Mouse (Mus musculus) embryonic stem cell, embryonic (primary cell): Measurements from ENCODE around the gene Hsh2d.

ENCODE experiments used
- CTCF ChIA-PET, 4 experiments: fragments of 300-600 bp in 2 of 4; fragments of 350-600 bp in 2 of 4; sonication (Branson Sonifier 250); formaldehyde crosslinking; loops; one replicate each; lab custom pipeline; 2022; ENCODE audit warnings: inconsistent platforms in 2 of 4; lab: Charles Lee
- POLR2A ChIA-PET, 4 experiments: fragments of 300-600 bp in 2 of 4; fragments of 350-600 bp in 2 of 4; sonication (Branson Sonifier 250); formaldehyde crosslinking; loops; one replicate each; lab custom pipeline; 2022; ENCODE audit warnings: antibody characterized with exemption in 4 of 4, inconsistent platforms in 1 of 4; lab: Charles Lee

Gene Hsh2d

DNA sequence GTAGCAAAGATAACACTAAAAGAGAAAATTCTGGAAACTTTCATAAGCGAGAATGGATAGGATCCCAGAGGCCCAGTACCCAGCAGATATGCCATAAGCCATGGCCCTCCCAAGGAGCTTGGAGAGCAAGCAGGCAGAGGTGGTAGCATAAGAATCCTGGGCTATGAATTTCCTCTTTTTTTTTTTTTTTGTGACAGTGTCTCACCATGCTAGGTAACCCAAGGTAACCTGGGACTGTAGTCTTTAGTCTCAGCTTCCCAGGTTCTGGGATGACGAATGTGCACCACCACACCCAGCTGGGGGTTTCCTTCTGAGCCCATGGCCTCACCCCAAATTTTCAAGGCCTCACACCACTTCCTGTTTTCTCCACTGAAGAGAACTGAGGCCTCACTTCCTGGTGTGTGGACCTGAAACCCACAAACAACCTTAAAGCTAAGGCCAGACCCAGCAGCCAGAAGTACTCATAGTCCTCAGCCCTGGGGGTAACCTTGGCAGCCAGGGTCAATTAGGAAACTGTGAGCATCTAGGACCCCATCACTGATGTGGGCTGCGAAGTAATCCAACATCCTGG, 20.3 kb upstream of the Hsh2d start:
- ChIA-PET POLR2A (interaction anchor here in 2 of 4 experiments (0.9 to 2.2 kb wide), 5 partner anchors 21 to 206 kb away, joined by 3 to 10 read pairs (median 5); partner anchors contain the start of gene Fam32a (in 1 of the 2)), CTCF (no interaction called here)

DNA sequence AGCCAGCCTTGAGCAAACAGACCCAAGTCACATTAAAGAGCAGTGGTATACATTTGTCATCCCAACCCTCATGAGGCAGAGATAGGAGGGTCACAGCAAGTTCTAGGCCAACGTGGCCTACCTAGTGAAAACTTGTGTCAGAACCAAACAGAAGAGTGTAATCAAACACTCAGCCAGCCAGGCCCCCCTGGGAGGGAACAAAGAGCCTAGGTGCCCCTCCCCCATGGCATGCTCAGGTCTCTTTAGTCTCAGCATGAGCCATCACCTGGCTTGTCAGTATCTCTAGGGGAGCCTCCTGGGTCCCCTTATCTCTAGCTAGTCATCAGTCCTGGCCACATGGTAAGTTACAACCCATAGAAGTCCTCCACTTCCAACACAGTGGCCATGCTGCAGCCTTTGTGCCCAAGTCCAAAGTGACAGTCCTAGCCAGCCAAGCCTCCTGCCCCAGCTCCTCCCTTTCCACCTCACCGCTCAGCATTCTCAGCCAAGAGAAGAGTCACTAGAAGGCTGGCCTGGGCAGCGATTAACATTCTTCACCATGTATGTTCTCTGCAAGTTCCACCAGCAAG, 19.7 kb upstream of the Hsh2d start:
- POLR2A ChIA-PET = interaction anchor here in 3 of 4 experiments (0.6 to 2.2 kb wide), 8 partner anchors 13 to 206 kb away, joined by 3 to 10 read pairs (median 4); partner anchors contain the start of genes Fam32a (in 1 of the 3) and Hsh2d (in 1 of the 3)

DNA sequence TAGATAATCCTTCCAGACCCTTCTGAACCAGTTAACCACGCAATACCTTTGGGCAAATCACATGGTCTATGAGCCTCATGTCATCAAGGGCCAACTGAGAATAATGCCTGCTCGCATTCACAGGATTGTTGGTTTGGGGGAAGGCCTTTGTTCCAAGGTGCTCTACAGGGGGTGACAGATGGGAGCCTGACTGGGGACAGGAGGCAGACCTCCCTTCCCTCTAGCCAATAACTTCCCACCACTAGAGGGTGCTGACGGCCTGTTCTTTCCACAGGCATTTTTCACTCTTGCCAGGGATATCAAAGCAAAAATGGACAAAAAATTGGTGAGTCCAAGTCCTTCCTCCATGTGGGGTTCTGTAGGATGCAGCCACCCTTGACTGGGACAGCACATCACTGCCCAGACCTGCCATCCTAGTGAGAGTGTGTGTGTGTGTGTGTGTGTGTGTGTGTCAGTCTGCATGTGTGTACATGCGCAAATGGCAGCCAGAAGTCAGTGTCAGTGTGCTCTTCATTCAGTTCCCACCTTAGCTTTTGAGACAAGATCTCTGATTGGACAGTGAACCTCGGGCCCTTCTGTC, 12.0 kb upstream of the Hsh2d start:
- CTCF ChIA-PET = interaction anchor here in 3 of 4 experiments (0.6 to 2.7 kb wide), 20 partner anchors 10 to 319 kb away, joined by 3 to 20 read pairs (median 4); partner anchors contain the start of genes Hsh2d (in 3 of the 3), Ap1m1 (in 2 of the 3), 1700030K09Rik (in 1 of the 3) and Calr3 (in 1 of the 3)
- POLR2A ChIA-PET = interaction anchor here in 2 of 4 experiments (0.5 to 1.5 kb wide), 5 partner anchors 19 to 251 kb away, joined by 3 to 4 read pairs (median 3); partner anchors contain the start of gene Tpm4 (in 1 of the 2)

More for the DNA sequence above, 19.7 kb upstream of the Hsh2d start:
- CTCF ChIA-PET = no interaction called here

DNA sequence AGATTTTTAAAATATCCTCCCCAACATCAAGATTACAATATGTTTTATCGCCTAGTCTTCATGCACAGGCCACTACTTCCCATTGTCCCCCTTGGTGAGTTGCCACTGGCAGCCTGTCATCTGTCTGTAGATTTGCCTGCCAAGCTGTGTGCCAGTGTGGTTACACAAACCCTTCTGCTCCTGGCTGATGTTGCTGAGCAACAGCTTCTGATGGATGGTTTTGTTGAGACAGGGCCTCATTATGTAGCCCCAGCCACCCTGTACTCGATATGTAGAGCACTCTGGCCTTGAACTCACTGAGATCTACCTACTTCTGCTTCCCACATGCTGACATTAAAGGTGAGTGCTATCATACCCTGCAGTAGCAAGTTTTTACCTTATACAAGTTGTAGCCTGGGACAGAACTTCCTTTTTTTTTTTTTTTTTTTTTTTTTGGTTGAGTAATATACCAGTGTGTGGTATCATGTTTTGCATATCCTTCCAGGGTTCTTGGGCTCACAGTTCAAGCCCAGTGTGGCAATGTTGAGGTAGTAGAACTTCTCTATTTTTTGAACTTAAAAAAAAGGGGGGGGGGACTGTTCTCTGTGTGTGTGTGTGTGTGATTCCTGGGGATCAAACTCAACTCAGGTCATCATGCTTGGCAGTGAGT, 5.8 kb upstream of the Hsh2d start:
- ChIA-PET POLR2A (interaction anchor here in 1 of 4 experiments (0.8 to 1.8 kb wide), 3 partner anchors 14 to 112 kb away, joined by 3 to 6 read pairs (median 3); no protein-coding TSS in a partner anchor), CTCF (interaction anchor here in 1 of 4 experiments (0.5 kb wide), 1 partner anchor 253 kb away, joined by 3 read pairs; no protein-coding TSS in a partner anchor)

DNA sequence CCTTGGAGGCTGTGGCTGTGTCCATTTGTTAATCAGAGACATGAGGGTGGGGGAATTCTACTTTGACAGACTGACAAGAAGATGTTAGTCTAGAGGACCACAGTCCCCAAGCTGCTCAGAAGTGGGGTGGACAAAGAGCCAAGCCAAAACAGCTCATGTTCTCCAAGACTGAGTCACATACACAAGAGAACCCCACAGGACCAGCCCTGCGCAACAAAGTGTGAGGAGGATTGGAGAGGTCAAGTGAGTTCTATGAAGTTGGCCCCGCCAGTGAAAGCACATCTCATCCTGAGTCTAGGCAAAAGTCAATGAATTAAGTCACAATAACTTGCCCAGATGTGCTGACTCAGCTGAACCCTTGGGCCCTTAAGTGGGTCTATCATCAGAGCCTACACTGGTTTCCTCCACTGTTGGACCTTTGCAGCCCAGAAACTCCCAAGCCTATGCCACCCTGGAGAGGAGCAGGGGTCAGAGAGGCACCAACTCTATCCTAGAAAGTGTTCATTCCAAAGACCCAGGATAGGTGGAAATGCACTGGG, 1.6 kb upstream of the Hsh2d start:
- ChIA-PET CTCF (interaction anchor here in 2 of 4 experiments (0.5 to 4.1 kb wide), 3 partner anchors 10 to 112 kb away, joined by 3 to 20 read pairs (median 9); no protein-coding TSS in a partner anchor), POLR2A (interaction anchor here in 2 of 4 experiments (1.1 to 2.3 kb wide), 3 partner anchors 9 to 32 kb away, joined by 3 to 8 read pairs (median 4); partner anchors contain the start of gene Fam32a (in 1 of the 2))

DNA sequence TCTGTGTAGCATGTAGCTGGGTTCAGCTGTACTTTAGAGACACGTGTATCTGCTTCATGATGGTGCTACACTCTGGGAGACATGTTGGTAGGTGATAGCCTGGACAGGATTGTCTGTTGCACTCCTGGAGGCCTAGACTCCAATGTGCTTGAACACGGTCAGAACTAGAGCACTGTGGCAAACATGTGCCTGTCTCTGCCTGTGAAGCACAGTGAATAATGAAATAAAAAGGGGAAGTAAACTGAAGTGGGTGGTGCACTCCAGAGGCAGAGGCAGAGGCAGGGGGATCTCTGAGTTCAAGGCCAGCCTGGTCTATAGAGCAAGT, 739 bp downstream of the Hsh2d start:
- ChIA-PET CTCF (interaction anchor here in 3 of 4 experiments (0.8 to 4.1 kb wide), 6 partner anchors 13 to 85 kb away, joined by 3 to 20 read pairs (median 4); no protein-coding TSS in a partner anchor), POLR2A (interaction anchor here in 2 of 4 experiments (0.6 to 2.7 kb wide), 15 partner anchors 8 to 128 kb away, joined by 3 to 10 read pairs (median 4); partner anchors contain the start of genes Cib3 (in 1 of the 2), Fam32a (in 1 of the 2) and Klf2 (in 1 of the 2))

DNA sequence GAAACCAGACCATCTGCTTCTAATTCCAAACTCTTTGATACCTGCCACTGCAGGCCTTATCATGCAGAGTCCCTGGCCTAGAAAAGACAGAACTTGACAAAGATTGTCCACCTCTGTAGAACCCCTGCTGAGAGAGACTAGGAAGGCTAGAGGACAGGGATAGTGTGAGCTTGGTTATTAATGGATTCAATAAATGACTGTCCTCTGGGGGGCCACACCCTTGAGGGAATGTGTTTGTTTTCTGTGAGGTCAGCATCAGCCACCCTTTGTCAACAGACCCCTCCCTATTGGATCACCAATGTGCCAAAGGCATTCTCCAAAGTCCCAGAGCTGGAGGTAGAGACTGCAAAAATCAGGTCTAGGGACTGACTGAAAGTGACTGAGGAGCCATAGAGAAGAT, 2.6 kb downstream of the Hsh2d start:
- POLR2A ChIA-PET = interaction anchor here in 3 of 4 experiments (0.6 to 2.1 kb wide), 12 partner anchors 37 to 148 kb away, joined by 3 to 7 read pairs (median 4); partner anchors contain the start of genes Ap1m1 (in 2 of the 3) and Klf2 (in 2 of the 3)
- CTCF ChIA-PET = interaction anchor here in 2 of 4 experiments (1.1 to 1.4 kb wide), 3 partner anchors 11 to 65 kb away, joined by 3 to 4 read pairs (median 4); no protein-coding TSS in a partner anchor

DNA sequence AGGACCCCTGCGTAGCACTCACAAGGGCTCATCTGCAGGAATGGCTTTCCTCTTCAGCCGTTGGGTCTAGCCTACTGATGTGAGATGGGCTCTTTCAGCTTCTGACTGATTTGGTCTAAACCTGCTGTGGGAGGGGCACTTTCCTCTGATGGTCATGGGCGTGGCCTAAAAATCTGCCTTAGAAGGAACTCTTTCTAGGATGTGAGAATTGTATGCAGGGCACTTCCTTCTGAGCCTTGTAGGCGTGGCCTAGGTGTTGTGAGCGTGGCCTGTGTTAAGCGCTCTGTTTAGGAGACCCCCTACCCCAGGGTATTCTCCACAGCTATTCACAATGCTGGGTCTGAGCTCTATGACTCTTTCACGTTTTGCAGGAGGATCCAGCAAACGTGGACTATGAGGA, 8.6 kb downstream of the Hsh2d start:
- ChIA-PET CTCF (interaction anchor here in 2 of 4 experiments (0.6 to 1.5 kb wide), 2 partner anchors 42 to 393 kb away, joined by 3 to 5 read pairs; partner anchors contain the start of gene Ap1m1 (in 1 of the 2)), POLR2A (interaction anchor here in 2 of 4 experiments (0.8 to 1.9 kb wide), 18 partner anchors 8 to 445 kb away, joined by 3 to 8 read pairs (median 4); partner anchors contain the start of genes Fam32a (in 2 of the 2), Hsh2d (in 2 of the 2), Ap1m1 (in 1 of the 2) and Cib3 (in 1 of the 2))

DNA sequence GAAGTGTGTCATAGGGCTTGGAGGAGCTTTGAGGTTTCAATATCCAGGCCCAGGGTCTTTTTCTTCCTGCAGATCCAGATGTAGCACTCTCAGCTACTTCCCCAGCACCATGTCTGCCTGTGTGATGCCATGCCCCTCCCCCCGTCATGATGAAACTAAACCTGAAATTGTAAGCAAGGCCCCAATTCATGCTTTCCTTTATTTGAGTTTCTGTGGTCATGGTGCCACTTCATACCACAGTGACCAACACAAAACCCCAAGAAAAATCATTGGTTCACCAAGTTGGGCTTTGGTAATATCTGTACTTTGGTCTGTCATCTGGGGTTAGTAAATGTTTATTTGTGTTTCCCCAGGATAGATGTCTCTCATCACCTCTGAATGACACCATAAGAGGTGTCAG, 19.1 kb downstream of the Hsh2d start:
- CTCF ChIA-PET = no interaction called here

DNA sequence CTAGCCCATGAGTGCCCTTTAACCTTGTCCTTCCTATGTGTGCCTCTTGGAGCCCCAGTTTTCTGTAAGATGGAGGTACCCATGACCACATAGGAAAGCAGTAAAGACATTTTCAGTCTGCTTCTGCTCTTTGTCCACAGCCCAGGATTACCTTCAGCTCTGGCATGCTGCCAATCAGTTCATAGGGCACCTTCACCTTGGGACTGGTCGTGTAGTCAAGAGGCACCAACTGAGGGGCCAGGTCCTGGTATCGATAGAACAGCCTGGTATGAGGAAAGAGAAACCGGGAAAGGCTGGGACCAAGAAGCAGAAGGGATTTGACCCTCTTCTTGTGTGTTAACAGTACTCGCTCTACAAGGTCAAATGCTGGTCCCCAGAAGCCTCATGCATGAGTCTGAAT, 20.8 kb downstream of the Hsh2d start:
- POLR2A ChIA-PET = interaction anchor here in 2 of 4 experiments (0.5 to 1.1 kb wide), 4 partner anchors 9 to 229 kb away, joined by 3 to 6 read pairs (median 3); partner anchors contain the start of gene Fam32a (in 1 of the 2)
- CTCF ChIA-PET = interaction anchor here in 2 of 4 experiments (0.6 to 1.2 kb wide), 2 partner anchors 33 to 222 kb away, joined by 4 to 13 read pairs; no protein-coding TSS in a partner anchor

More for the DNA sequence above, 19.1 kb downstream of the Hsh2d start:
- POLR2A ChIA-PET = interaction anchor here in 1 of 4 experiments (0.6 kb wide), 1 partner anchor 108 kb away, joined by 3 read pairs; no protein-coding TSS in a partner anchor

DNA sequence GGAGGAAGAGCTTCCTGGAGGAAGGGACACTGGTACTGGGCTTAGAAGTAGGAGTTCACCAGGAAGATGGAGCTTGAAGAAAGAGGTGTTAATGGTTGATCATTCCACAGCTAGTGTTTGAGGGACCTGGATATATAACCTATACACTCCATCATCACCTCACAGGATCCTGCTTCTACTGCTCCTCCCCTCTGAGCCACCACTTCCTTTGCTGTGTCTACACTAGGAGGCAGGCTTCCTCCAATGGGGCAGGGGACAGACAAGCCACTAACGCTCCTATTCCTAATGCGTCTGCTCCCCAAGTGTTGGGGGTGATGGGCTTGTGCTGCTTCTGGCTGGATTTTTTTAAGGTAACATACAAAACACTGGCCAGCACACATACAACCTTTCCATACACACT, 21.3 kb downstream of the Hsh2d start:
- ChIA-PET POLR2A (interaction anchor here in 2 of 4 experiments (0.5 to 1.0 kb wide), 3 partner anchors 17 to 229 kb away, joined by 3 read pairs; no protein-coding TSS in a partner anchor), CTCF (interaction anchor here in 2 of 4 experiments (0.6 to 1.2 kb wide), 2 partner anchors 33 to 223 kb away, joined by 4 to 13 read pairs; no protein-coding TSS in a partner anchor)

DNA sequence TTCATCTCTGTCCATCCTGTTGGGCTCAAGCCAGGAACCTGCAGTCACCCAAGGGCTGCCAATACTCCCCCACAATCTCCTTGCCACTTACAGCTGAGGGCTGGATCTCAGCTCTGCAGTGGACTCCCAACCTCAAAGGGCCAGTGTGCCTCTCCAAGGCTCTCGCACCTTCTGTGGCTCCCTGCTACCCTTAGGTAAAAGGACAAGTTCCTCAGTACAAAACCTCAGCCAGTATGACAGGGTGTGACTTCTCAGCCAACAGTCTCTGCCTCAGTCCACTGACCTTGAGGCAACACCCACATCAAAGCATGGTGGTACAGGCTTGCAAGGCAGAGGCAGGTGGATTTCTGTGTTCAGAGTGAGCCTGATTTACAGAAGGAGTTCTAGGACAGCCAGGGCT, 22.4 kb downstream of the Hsh2d start:
- ChIA-PET CTCF (interaction anchor here in 1 of 4 experiments (0.6 kb wide), 1 partner anchor 28 kb away, joined by 5 read pairs; the partner anchor contains the start of gene Ap1m1), POLR2A (interaction anchor here in 2 of 4 experiments (0.8 to 1.2 kb wide), 3 partner anchors 14 to 22 kb away, joined by 3 to 4 read pairs (median 3); partner anchors contain the start of gene Hsh2d (in 2 of the 2))

DNA sequence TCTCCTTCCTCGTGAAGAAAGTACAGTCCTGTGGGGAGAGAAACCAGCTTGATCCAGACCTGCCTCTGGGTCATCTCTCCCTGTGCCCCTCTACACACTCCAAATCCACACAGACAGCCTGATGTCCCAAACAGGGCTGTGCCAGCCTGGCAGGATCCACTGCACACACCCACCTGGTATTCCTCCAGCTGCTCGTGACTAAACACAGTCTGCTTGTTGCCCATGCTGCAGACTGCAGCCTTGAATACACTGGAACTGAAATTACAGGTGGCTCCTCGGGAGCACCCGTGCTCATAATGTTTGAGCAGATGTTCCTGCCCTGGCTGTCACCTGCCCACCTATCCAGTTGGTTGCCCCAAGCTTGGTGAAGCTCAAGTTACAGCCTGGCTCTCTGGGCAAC, 23.3 kb downstream of the Hsh2d start, which contains the start of gene Cib3:
Gene Cib3 (minus strand): TSS at position 87 of the 400 bp plus-strand sequence.
- POLR2A ChIA-PET = interaction anchor here in 3 of 4 experiments (0.6 to 1.2 kb wide), 3 partner anchors 15 to 67 kb away, joined by 3 to 4 read pairs (median 3); partner anchors contain the start of gene Hsh2d (in 1 of the 3)
- CTCF ChIA-PET = interaction anchor here in 1 of 4 experiments (1.1 kb wide), 1 partner anchor 27 kb away, joined by 6 read pairs; the partner anchor contains the start of gene Ap1m1

DNA sequence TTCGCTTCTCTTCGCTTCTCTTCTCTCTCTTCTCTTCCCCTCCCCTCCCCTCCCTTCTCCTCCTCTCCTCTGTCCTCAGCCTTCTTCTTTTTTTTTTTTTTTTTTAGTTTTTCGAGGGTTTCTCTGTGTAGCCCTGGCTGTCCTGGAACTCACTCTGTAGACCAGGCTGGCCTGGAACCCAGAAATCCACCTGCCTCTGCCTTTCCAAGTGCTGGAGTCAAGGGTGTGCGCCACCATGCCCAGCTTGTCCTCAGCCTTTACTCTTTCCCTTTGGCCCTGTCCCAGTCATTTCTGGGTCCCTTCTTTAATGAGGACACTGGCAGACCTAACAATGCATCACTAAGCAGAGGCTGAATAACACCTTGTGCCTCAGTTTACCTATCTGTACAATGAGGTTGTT, 24.1 kb downstream of the Hsh2d start, which contains the start of gene Gm11034:
Gene Gm11034 (minus strand): TSS at position 101 of the 400 bp plus-strand sequence.
- CTCF ChIA-PET = interaction anchor here in 1 of 4 experiments (1.1 kb wide), 1 partner anchor 26 kb away, joined by 6 read pairs; the partner anchor contains the start of gene Ap1m1
- POLR2A ChIA-PET = interaction anchor here in 2 of 4 experiments (0.7 to 1.3 kb wide), 3 partner anchors 16 to 107 kb away, joined by 3 to 4 read pairs (median 3); partner anchors contain the start of gene Olfr374 (in 1 of the 2)

DNA sequence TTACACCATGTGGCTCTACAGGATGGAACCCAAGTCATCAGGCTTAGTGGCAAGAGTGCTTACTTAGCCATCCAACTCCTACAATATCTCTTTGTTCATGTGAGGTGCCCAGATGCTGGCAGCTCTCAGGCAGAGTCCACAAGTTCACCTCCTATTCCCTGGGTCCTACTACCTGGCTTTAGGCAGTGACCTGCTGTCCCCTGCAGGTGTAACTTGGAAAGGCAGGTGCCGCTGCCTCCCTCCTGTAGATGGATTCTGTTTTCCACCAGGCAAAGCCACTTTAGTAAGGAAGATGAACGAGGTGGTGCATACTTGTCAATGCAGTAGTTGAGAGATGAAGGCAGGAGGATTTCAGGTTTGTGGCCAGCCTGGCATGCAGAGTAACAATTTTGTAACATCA, 25.6 kb downstream of the Hsh2d start:
- CTCF ChIA-PET = interaction anchor here in 3 of 4 experiments (0.6 to 1.2 kb wide), 8 partner anchors 10 to 513 kb away, joined by 3 to 5 read pairs (median 3); partner anchors contain the start of genes Ap1m1 (in 1 of the 3) and B3gnt3 (in 1 of the 3)

DNA sequence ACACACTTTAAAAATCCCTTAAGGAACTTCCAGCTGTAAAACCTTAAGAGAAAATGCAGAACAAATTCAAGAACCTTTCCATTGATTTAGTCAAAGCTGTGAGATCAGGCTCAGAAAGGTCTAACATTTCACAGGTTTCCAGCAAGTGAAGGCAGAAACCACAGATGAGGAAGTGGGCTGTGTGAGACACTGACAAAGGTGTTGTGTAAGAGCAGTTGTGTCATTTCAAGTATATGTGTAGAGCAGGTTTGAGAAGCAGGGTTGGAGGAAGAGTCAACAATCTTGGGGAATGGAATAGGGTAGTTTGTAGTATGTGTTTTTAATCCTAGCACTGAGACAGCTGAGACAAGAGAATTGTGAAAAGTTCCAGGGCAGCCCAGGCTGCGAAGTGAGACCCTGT, 26.4 kb downstream of the Hsh2d start:
- ChIA-PET CTCF (interaction anchor here in 1 of 4 experiments (1.0 kb wide), 1 partner anchor 8 kb away, joined by 4 read pairs; no protein-coding TSS in a partner anchor), POLR2A (no interaction called here)

More for the DNA sequence above, 25.6 kb downstream of the Hsh2d start:
- POLR2A ChIA-PET = interaction anchor here in 2 of 4 experiments (1.0 to 1.3 kb wide), 2 partner anchors 25 to 32 kb away, joined by 3 to 4 read pairs; partner anchors contain the start of gene Ap1m1 (in 1 of the 2)
